Mouse (Mus musculus) urinary bladder, adult 2 months (tissue): Measurements from ENCODE around the gene Xpo4. TPM values are rescaled to one million over a fixed set of nuclear protein-coding genes. Genes with fewer than 3 reads are reported as not detected.

Source experiments
- DNase-seq: peaks from one replicate; pipeline ENCODE4 v3.0.0; 2022; ENCODE audit warnings: low spot score
- polyA plus RNA-seq: library from polyadenylated mRNA; depleted of rRNA; stranded (reverse); fragments of >200 nt; gene quantifications from 2 replicates; pipeline ENCODE4 v1.2.3, GENCODE M21; 2012; rRNA removed

Xpo4 gene
- polyA plus RNA-seq, 1 experiment: 7.6 TPM

DNA sequence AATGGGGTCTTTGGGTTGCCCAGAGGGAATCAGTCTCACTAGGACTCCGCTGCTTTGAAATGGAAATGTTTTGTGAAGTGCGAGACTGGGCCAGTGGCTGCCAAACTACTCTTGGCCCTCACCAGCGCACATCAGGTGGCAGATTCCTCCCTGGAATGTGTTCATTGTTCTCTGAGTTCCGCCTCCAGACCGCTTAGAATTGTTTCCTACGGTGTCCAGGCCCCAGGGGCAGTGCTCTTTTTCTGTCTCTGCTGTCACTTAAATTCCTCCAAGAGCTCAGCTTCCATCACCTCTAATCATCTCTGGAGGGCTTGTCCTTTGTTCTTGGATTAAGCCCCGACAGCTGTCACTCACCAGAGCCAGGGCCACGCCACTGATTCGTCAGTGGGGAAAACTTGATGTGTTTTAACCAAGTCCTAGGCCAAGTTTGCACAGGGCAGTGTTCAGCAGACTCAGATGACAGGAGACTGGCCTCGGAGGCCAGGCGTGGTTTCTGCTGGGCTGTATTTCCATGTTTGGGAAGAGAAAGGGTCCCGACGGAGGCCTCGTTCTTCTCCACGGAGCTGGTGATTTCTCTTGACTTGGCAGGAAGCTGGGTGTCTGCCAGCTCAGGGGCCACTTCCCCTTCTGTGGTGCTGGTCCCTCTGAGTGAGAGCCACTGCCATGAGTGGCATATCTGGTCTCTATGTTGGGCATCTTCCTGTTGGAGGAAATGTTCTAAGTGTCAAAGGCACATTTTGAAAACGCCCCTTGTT, 127.8 kb downstream of the Xpo4 start:
- no peak for DNase-seq

DNA sequence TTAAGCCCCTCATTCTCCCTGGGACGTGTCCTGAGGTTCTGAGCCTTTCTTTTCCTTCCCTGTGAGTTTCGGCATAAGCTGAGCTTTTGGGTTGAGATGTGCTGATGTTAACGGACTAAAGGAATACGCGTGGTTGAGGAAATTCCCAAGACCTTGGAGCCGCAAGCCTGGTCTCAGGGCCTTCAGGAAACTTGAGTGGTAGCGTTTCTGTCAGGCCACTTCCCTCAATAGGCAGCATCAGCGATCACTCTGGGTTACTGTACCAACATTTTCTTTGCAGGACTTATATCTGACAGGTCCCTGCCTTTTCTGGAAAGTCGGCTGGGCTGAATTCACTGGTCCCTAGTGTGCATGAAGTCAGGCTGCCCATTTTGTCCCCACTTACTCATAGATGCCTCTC, 128.4 kb downstream of the Xpo4 start:
- no peak for DNase-seq

GRCm38 (mm10) chr14:57535646-57536045, 129.6 kb downstream of the Xpo4 start:
- DNase-seq: no peak

GRCm38 (mm10) chr14:57534961-57535360, 130.3 kb downstream of the Xpo4 start:
- DNase-seq: no peak

DNA sequence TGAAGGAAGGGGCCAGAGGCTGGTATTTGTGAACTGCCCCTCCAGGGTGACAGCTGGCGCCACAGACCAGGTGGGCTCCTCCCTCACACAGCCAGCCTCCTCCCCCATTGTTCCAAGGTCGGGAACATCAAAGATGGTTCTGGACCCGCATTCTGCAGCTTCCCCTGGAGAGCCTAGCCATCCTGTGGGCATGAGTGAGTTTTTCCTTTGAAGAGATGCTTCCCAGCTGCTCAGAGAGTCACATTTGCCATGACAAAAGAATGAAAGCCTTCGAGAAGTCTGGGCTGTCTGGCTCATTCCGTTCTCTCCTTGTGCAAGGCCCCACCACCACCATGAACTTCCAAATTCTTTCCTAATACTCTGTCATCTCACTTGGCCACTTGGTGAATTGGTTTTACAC, 130.9 kb downstream of the Xpo4 start:
- no peak for DNase-seq

DNA sequence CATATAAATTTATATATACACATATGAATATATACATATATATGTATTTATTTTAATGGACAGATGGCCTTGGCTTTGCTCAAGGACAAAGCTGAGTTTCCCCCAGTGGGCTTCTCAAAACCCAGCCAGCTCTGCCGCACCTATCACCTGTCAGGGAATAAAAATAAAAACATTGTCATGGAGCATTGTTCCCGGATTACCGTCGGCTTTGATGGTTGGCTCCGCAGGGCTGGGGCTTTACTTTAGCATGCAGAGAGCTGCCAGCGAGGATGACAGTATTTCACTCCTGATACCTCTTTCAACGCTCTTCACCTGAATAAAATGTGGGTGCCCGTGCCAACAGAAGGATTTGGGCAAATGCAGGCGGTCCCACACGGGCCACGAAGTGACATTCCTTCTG, 131.4 kb downstream of the Xpo4 start:
- no peak for DNase-seq

- peak; percentile 39 for DNase-seq
Observed at GRCm38 (mm10) chr14:57533214-57533613, 132.0 kb downstream of the Xpo4 start.

GRCm38 (mm10) chr14:57532577-57532976, 132.7 kb downstream of the Xpo4 start:
- no peak for DNase-seq

DNA sequence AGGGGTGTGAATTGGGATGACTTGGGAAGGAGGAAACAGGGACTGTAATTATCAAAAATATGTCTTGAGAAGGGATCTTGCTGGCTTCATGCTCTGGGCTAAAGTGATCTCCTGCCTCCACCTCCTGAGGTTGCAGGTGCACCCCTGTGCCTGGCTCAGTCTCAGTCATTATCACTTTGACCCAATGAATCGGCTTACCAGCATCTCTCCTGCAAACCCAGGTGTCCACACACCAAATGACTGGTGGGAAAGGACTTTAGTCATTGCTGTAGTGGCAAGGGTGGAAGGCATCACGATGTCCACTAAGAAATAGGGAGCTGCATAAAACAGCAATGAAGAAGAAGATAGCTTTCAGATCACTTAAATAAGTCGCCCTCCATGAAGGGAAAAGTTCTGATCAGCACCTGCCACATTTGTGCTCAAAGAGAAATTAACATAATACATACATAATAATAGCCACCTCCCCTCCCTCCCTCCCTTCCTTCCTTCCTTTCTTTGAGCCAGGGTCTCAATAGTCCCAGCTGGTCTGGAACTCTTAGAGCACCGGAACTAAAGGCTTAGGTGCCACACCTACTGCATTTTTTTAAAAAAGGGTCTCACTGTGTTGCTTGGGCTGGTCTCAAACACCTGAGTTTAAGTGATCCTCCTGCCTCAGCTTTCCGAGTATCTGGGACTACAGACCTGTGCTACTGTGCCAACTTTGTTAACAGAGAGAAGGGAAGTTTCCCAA, 135.3 kb downstream of the Xpo4 start:
- no peak for DNase-seq

DNA sequence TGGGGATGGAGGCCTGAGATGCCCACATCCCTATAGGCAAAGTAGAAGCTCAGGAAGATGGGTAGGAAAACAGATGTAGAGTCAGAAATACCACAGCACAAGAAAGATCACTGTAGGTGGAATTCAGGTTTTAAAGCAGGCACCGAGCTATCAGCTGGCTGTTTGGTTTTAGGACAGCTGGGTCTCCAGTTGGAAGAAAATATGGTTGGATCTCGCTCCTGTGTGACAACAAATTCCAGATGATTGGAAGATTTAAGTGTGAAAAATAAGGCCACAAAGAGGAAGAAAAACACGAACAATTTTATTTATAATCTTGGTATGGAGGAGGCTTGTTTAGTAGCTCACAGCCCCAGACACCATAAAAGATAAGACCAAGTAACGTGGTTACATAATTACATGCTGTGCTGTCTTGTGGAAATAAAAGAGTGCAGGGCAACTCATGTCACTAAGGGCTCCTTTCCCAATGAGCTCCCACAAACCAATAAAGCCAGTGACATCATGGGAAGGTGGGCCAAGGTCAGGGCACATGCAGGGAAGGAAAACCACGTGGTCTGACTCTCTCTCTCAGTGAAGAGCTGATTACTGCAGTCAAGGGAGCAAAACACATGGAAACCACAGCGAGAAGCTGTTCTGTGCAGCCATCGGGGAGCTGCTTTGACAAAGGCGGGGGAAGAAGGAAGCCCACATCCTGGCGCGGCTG, 136.0 kb downstream of the Xpo4 start:
- no peak for DNase-seq

DNA sequence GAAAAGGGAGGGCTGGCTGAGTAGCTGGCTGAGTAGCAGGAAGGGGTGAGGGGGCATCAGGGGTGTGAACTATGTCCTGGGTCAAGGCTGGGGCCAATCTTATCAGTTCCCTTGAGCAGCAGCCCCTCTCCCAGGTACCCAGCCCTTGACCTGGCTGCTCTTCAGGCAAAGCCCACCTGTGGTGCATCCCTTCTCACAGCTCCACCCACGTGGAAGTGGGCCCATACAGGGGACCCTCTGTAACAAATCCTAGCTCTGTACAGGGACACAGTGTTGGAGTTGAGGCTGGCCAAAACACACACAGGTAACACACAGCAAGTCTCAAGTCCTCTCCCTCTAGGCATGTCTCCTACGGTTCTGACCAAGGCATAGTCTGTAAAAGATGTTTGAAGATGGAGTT, 137.6 kb downstream of the Xpo4 start:
- DNase-seq: no peak

Other genes with a start within 250 kb of the Xpo4 start
- gene Ift88, start 241.4 kb downstream of the Xpo4 start, polyA plus RNA-seq: 10.1 and 11.5 TPM in 2 replicates
- 19.3 and 21.4 TPM in 2 replicates for gene Il17d, start 140.7 kb downstream of the Xpo4 start, polyA plus RNA-seq
- 30.9 and 34.9 TPM in 2 replicates for gene Eef1akmt1, start 93.8 kb downstream of the Xpo4 start, polyA plus RNA-seq
- gene Gm49361, start 80.7 kb upstream of the Xpo4 start, polyA plus RNA-seq: not detected in 2 replicates
- 35.2 and 35.9 TPM in 2 replicates for gene Lats2, start 93.0 kb upstream of the Xpo4 start, polyA plus RNA-seq
- 38.9 and 49.8 TPM in 2 replicates for gene Sap18, start 132.8 kb upstream of the Xpo4 start, polyA plus RNA-seq
- gene Ska3, start 160.8 kb upstream of the Xpo4 start, polyA plus RNA-seq: 0.50 and 1.1 TPM in 2 replicates
- gene Mrpl57, start 160.8 kb upstream of the Xpo4 start, polyA plus RNA-seq: 63.2 and 78.3 TPM in 2 replicates
- 29.8 and 31.0 TPM in 2 replicates for gene Zdhhc20, start 224.8 kb upstream of the Xpo4 start, polyA plus RNA-seq